Mouse (Mus musculus): ENCODE results near the gene Sufu. TPM values are rescaled to one million over a fixed set of nuclear protein-coding genes. Genes with fewer than 3 reads are reported as not detected.

Sufu gene
- polyA plus RNA-seq, 2 experiments: 30.6 to 35.5 TPM

DNA sequence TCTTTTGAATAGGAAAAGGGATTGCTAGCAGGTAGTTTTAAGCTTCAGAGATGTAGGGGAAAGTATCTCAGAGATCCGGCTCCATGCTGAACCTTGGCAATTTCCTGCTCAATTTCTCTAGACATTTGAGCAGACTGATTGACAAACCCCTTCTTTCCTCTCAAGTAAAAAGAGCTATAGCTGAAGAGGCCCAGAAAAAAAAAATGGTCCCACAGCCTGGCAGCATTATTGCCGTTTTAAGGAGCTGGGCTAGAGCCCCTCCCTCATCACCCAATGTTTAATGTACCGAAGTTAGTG lies 102.8 kb downstream of the Sufu start:
- peak overlapping the region; percentile 67 for H3K27ac ChIP-seq (replicated peaks; ENCODE audit: low read depth, low read length)
- peaks cover 4% of the 10 kb centered on the region for H3K4me1 ChIP-seq (ENCODE audit: control insufficient read depth, insufficient read depth, low read length)
- H3K36me3 ChIP-seq (ENCODE audit: control insufficient read depth, insufficient read depth, low read length): no peaks in the 10 kb centered on the region
- no peak for ATAC-seq (ENCODE audit: low FRiP score, low read depth)
- no peak for TF ChIP-seq POLR2A (IDR thresholded peaks at IDR 0.05; ENCODE audit: borderline replicate concordance, extremely low read depth, insufficient read depth, insufficient read length)
- no peaks in the 10 kb centered on the region for H3K27me3 ChIP-seq (ENCODE audit: control insufficient read depth, insufficient read depth, low read length)
- no peaks in the 10 kb centered on the region for H3K9me3 ChIP-seq (ENCODE audit: control insufficient read depth, low read length)
- H3K4me3 ChIP-seq (replicated peaks; ENCODE audit: low read length): peak overlapping the region; percentile 82
- H3K4me2 ChIP-seq (replicated peaks; ENCODE audit: low read depth, low read length, severe bottlenecking): peak overlapping the region; percentile 97
- no peak for DNase-seq (ENCODE audit: low spot score)
- H3K9ac ChIP-seq (ENCODE audit: low read depth, low read length, severe bottlenecking): no peak overlapping the region
- WGBS: 1% methylated on average over 3 of the region's 3 CpGs

DNA sequence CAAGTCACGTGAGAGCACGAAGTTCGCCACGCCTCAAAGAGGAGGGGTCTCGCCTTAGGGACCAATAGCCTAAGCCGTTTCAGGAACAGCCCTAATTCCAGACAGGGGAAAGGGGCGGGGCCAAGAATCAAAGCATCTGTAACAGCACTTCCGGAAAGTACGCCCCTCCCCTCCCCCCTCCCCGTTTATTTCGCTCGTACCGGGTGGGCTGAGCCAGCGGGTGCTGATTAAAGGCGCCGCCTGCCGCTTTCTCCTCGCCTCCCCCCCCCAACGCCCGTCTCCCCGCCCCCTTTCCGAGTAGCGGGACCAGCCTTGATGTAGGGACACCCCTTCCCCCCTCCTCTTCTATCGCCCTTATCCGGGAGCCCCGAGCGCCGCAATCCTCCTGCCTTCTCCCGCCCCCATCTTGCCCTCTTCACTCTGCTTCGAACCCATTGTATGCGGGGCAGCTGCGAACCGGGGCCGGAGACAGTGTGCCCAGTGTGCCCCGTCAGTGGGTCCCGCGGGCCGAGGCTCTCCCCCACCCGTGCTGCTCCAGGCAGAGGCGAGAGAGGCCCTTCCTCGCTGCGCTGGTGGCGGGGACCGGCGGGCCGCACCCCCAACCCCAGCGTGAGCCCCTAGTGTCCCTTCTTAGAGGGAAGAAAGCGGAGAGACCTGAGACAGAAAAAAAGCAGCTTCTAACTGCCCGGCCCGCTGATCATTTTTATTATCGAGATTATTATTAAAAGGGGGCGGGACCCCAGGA lies 103.3 kb downstream of the Sufu start:
- Histone ChIP-seq H3K4me2 (replicated peaks; ENCODE audit: low read depth, low read length, severe bottlenecking) (peak overlapping the region; percentile 97), H3K9ac (ENCODE audit: low read depth, low read length, severe bottlenecking) (peak overlapping the region; percentile 85), H3K27me3 (ENCODE audit: control insufficient read depth, insufficient read depth, low read length) (no peaks in the 10 kb centered on the region), H3K4me1 (ENCODE audit: control insufficient read depth, insufficient read depth, low read length) (peaks cover 9% of the 10 kb centered on the region), H3K27ac (replicated peaks; ENCODE audit: low read depth, low read length) (peak overlapping the region; percentile 98), H3K4me3 (replicated peaks; ENCODE audit: low read length) (peak overlapping the region; percentile 82), H3K36me3 (ENCODE audit: control insufficient read depth, insufficient read depth, low read length) (no peaks in the 10 kb centered on the region), H3K9me3 (ENCODE audit: control insufficient read depth, low read length) (no peaks in the 10 kb centered on the region)
- peak; percentile 89 for ATAC-seq (ENCODE audit: low FRiP score, low read depth)
- WGBS: under 1% methylated on average over 43 of the region's 52 CpGs
- DNase-seq (ENCODE audit: low spot score): peak; percentile 100
- 0 out of 2 replicates have a peak, but pooled peaks have one; percentile 40 for TF ChIP-seq POLR2A (IDR thresholded peaks at IDR 0.05; ENCODE audit: borderline replicate concordance, extremely low read depth, insufficient read depth, insufficient read length)

DNA sequence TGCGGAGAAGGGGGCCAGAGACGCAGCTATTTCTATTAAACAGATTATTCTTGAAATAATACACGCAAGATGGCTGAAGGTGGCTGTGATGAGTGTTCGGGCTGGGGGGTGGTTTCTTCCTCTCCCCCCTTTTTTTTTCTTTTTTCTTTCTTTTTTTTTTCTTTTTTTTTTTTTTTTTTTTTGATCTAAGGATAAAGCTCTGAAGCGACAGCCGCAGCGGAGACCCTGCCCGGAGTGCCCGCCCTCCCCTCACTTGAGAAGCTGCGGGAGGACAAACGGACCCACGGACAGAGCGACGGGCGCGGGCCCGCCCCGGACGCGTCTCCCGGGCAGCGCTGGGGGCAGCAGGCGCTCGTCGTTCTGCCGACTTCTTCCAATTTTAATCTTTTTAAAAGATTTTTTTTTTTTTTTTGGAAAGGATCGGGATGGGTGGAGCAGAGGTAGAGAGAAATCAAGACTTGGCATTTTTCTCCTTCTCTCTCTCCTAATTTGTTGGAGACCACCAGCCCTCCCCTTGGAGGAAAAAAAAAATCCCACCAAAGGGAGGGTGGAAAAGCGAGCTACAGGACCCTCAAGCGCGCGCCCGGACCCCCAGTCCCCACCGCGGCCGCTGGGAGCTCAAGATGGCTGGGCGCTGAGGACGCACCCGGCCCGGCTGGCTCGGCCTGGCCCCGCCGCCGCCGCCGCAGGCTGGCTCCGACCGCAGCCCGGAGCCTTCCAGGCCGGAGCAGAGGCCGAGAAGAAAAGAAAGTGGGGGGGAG lies 104.1 kb downstream of the Sufu start:
- DNase-seq (ENCODE audit: low spot score) (peak; percentile 75), ATAC-seq (ENCODE audit: low FRiP score, low read depth) (peak; percentile 17)
- Histone ChIP-seq H3K4me3 (replicated peaks; ENCODE audit: low read length) (peak overlapping the region; percentile 82), H3K9me3 (ENCODE audit: control insufficient read depth, low read length) (no peaks in the 10 kb centered on the region), H3K36me3 (ENCODE audit: control insufficient read depth, insufficient read depth, low read length) (peaks cover 7% of the 10 kb centered on the region; the same call in 1 of the 2 replicates), H3K27ac (replicated peaks; ENCODE audit: low read depth, low read length) (peak overlapping the region; percentile 98), H3K4me1 (ENCODE audit: control insufficient read depth, insufficient read depth, low read length) (peaks cover 17% of the 10 kb centered on the region), H3K27me3 (ENCODE audit: control insufficient read depth, insufficient read depth, low read length) (no peaks in the 10 kb centered on the region), H3K4me2 (replicated peaks; ENCODE audit: low read depth, low read length, severe bottlenecking) (peak overlapping the region; percentile 97), H3K9ac (ENCODE audit: low read depth, low read length, severe bottlenecking) (peak overlapping the region; percentile 85)
- TF ChIP-seq POLR2A (IDR thresholded peaks at IDR 0.05; ENCODE audit: borderline replicate concordance, extremely low read depth, insufficient read depth, insufficient read length): no peak
- WGBS: under 1% methylated on average over 44 of the region's 50 CpGs

DNA sequence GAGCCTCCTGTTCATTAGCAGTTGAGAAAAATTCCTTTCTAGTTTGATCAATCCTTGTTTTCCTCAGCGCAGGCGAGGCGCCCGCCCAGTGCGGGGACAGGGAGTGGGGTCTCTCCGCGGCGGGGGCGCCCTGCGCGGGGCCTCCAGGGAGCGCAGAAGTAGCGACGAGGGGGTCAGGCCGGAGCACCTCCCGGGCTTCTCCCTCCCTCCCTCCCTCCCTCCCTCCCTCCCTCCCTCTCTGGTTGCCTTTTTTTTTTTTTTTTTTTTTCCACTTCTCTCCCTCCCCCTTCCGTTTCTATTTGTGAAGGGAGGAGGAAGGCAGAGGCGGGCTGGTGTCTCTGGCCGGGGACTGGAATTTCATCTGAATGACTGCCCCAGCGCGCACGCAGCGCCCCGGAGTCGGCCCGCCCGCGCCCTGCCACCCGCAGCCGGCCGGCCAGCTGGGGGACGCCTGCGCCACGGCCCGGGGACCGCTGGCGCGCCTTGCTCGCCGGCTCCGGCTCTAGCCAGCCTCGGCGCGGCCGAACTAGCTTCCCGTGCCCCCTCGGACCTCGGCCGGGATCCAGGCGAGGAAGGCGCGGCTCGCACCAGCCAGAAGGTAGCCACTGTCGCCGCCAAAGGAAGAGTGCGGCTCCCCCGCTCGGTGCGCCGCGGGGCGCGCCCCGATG lies 104.8 kb downstream of the Sufu start, which contains the start of gene Trim8:
Gene Trim8 (plus strand): TSS at position 302 of the 668 bp plus-strand sequence.
- 0% methylated on average over 40 of the region's 64 CpGs for WGBS
- DNase-seq (ENCODE audit: low spot score) (peak; percentile 58), ATAC-seq (ENCODE audit: low FRiP score, low read depth) (peak; percentile 16; the same call in 1 of the 2 replicates)
- peaks cover 9% of the 10 kb centered on the region for H3K36me3 ChIP-seq (ENCODE audit: control insufficient read depth, insufficient read depth, low read length)
- H3K9ac ChIP-seq (ENCODE audit: low read depth, low read length, severe bottlenecking): peak within 1 kb of the TSS; percentile 85
- TF ChIP-seq POLR2A (IDR thresholded peaks at IDR 0.05; ENCODE audit: borderline replicate concordance, extremely low read depth, insufficient read depth, insufficient read length): no peak
- no peaks in the 10 kb centered on the region for H3K27me3 ChIP-seq (ENCODE audit: control insufficient read depth, insufficient read depth, low read length)
- peaks cover 22% of the 10 kb centered on the region for H3K4me1 ChIP-seq (ENCODE audit: control insufficient read depth, insufficient read depth, low read length)
- H3K4me3 ChIP-seq (replicated peaks; ENCODE audit: low read length): peak within 1 kb of the TSS; percentile 82
- H3K9me3 ChIP-seq (ENCODE audit: control insufficient read depth, low read length): no peaks in the 10 kb centered on the region
- peak within 1 kb of the TSS; percentile 98 for H3K27ac ChIP-seq (replicated peaks; ENCODE audit: low read depth, low read length)
- H3K4me2 ChIP-seq (replicated peaks; ENCODE audit: low read depth, low read length, severe bottlenecking): peak within 1 kb of the TSS; percentile 97

DNA sequence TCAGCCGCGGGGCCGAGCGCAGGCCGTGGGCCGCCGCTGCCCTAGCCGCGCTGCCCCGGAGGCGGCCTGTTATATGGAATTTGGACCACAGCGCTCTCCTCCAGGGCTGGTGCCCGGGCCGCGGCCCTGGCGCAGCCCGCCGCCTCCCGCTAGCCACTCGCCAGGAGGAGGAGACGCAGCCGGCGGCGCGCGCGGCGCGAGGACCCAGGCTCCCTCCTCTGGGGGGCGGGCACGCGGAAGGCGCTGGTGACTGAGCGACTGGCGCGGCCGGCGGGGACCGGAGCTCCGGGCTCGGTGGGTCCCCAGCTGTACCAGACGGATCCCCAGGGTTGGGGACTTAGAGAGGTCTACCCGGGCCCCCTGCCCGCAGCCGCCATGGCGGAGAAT lies 105.4 kb downstream of the Sufu start:
- Histone ChIP-seq H3K4me2 (replicated peaks; ENCODE audit: low read depth, low read length, severe bottlenecking) (peak overlapping the region; percentile 97), H3K9me3 (ENCODE audit: control insufficient read depth, low read length) (no peaks in the 10 kb centered on the region), H3K36me3 (ENCODE audit: control insufficient read depth, insufficient read depth, low read length) (peaks cover 14% of the 10 kb centered on the region), H3K4me1 (ENCODE audit: control insufficient read depth, insufficient read depth, low read length) (peaks cover 28% of the 10 kb centered on the region), H3K9ac (ENCODE audit: low read depth, low read length, severe bottlenecking) (peak overlapping the region; percentile 85), H3K27me3 (ENCODE audit: control insufficient read depth, insufficient read depth, low read length) (no peaks in the 10 kb centered on the region), H3K4me3 (replicated peaks; ENCODE audit: low read length) (peak overlapping the region; percentile 82), H3K27ac (replicated peaks; ENCODE audit: low read depth, low read length) (peak overlapping the region; percentile 98)
- DNase-seq (ENCODE audit: low spot score) (peak; percentile 60), ATAC-seq (ENCODE audit: low FRiP score, low read depth) (no peak)
- WGBS: 0% methylated on average over 29 of the region's 46 CpGs
- no peak for TF ChIP-seq POLR2A (IDR thresholded peaks at IDR 0.05; ENCODE audit: borderline replicate concordance, extremely low read depth, insufficient read depth, insufficient read length)
